Comparison of ENCODE assay signal across 8 mouse cellular contexts in genomic region chr9:113981099-113981880, GRCm38 (mm10). TPM values are rescaled to one million over a fixed set of nuclear protein-coding genes. Genes with fewer than 3 reads are reported as not detected.
DNase-seq lines count a peak whose midpoint lies in the region; ATAC-seq and TF ChIP-seq lines count a peak whose summit lies in the region.

No protein-coding gene starts in this region.

- TF ChIP-seq EP300 in MEL (IDR thresholded peaks at IDR 0.05; ENCODE audit: low read depth in 1 of 2, low read length in 2 of 2), result no peak

- peaks cover 4 to 9% of the 10 kb centered on the region in 2 experiments; a peak in 3 of 4 replicates for H3K4me1 ChIP-seq in MEL (ENCODE audit: control insufficient read depth in 1 of 2, insufficient read depth in 2 of 2, low read length in 2 of 2)
- H3K4me1 ChIP-seq in hindbrain, postnatal 0 days (ENCODE audit: insufficient read depth, low read length), result peaks cover 7% of the 10 kb centered on the region; the same call in 1 of the 2 replicates

- H3K36me3 ChIP-seq in MEL (ENCODE audit: control insufficient read depth in 1 of 2, insufficient read depth in 2 of 2, low read length in 2 of 2), result peaks cover 0 to 2% of the 10 kb centered on the region in 2 experiments; a peak in 1 of 4 replicates
- H3K36me3 ChIP-seq in hindbrain, postnatal 0 days (ENCODE audit: insufficient read depth, low read length), result peaks cover 19% of the 10 kb centered on the region; the same call in 1 of the 2 replicates

- H3K9me3 ChIP-seq in MEL (replicated peaks; ENCODE audit: insufficient read depth, low read length), result no peaks in the 10 kb centered on the region
- no peaks in the 10 kb centered on the region for H3K9me3 ChIP-seq in hindbrain, postnatal 0 days (ENCODE audit: low read length)

- no peak for TF ChIP-seq CTCF in MEL (IDR thresholded peaks at IDR 0.05 in 2 of 3, conservative IDR thresholded peaks at IDR 0.05 in 1 of 3; ENCODE audit: control insufficient read depth in 1 of 3, insufficient read depth in 1 of 3, low read depth in 2 of 3, low read length in 3 of 3, poor library complexity in 1 of 3, severe bottlenecking in 1 of 3)
- no peak for TF ChIP-seq CTCF in hindbrain, postnatal 0 days (IDR thresholded peaks at IDR 0.05; ENCODE audit: low read depth)

- ATAC-seq in hindbrain, postnatal 0 days, result peak; percentile 81

- no peak overlapping the region for H3K27ac ChIP-seq in MEL (ENCODE audit: control insufficient read depth, low read depth, low read length)
- peak overlapping the region; percentile 74 for H3K27ac ChIP-seq in hindbrain, postnatal 0 days

- H3K27me3 ChIP-seq in MEL (ENCODE audit: control insufficient read depth in 1 of 2, insufficient read depth in 2 of 2, low read length in 2 of 2), result no peaks in the 10 kb centered on the region
- H3K27me3 ChIP-seq in hindbrain, postnatal 0 days (ENCODE audit: insufficient read depth, low read length), result no peaks in the 10 kb centered on the region

- DNase-seq in adrenal gland, adult 2 months, result peak; percentile 32
- DNase-seq in adrenal gland, postnatal 25 days, result no peak
- peak; percentile 32 for DNase-seq in MEL (ENCODE audit: low read depth, low spot score)
- DNase-seq in gastrocnemius, postnatal 14 days, result peak; percentile 48
- DNase-seq in hindbrain, postnatal 0 days (ENCODE audit: low spot score), result peak; percentile 71
- peak; percentile 45 for DNase-seq in lung, postnatal 10 days
- no peak for DNase-seq in ovary, postnatal 36 days (ENCODE audit: low spot score)
- no peak for DNase-seq in spleen, adult 18-20 months

- no peak for TF ChIP-seq RAD21 in MEL (IDR thresholded peaks at IDR 0.05; ENCODE audit: low read depth, low read length)

- no peak overlapping the region for H3K9ac ChIP-seq in MEL (ENCODE audit: control insufficient read depth, low read depth, low read length, poor library complexity, severe bottlenecking)
- no peak overlapping the region for H3K9ac ChIP-seq in hindbrain, postnatal 0 days (replicated peaks; ENCODE audit: low read length)

- no peak overlapping the region for H3K4me3 ChIP-seq in MEL (ENCODE audit: control insufficient read depth in 1 of 2, insufficient read depth in 1 of 2, low read depth in 2 of 2, low read length in 2 of 2)
- no peak overlapping the region for H3K4me3 ChIP-seq in hindbrain, postnatal 0 days (ENCODE audit: low read length)

- no peak for TF ChIP-seq POLR2A in MEL (IDR thresholded peaks at IDR 0.05; ENCODE audit: control insufficient read depth in 1 of 2, insufficient read depth in 1 of 2, low read depth in 1 of 2, low read length in 2 of 2, poor library complexity in 1 of 2)

- WGBS in hindbrain, postnatal 0 days, result 13% methylated on average over 16 of the region's 16 CpGs

- intact Hi-C loops in gastrocnemius, postnatal 14 days (cut with DNase I; ENCODE audit: low total_unique reads), result no loop called here

- no peak overlapping the region for H3K4me2 ChIP-seq in hindbrain, postnatal 0 days (ENCODE audit: low read depth, low read length)

- no peaks in the 10 kb centered on the region for H3K79me2 ChIP-seq in MEL (ENCODE audit: control insufficient read depth, insufficient read depth, low read length, poor library complexity)

TF ChIP-seq in MEL, 35 proteins besides CTCF, POLR2A, EP300 and RAD21:
- TF ChIP-seq CHD2 (IDR thresholded peaks at IDR 0.05; ENCODE audit: low read length), result no peak
- no peak for TF ChIP-seq ELF1 (IDR thresholded peaks at IDR 0.05; ENCODE audit: low read depth, low read length)
- no peak for TF ChIP-seq ZKSCAN1 (IDR thresholded peaks at IDR 0.05; ENCODE audit: low read depth, low read length)
- no peak for TF ChIP-seq GATA1 (IDR thresholded peaks at IDR 0.05; ENCODE audit: low read depth, low read length)
- TF ChIP-seq NRF1 (IDR thresholded peaks at IDR 0.05; ENCODE audit: insufficient read depth, low read depth, low read length, poor library complexity, severe bottlenecking), result no peak
- TF ChIP-seq TAL1 (IDR thresholded peaks at IDR 0.05; ENCODE audit: low read length), result no peak
- TF ChIP-seq GABPA (IDR thresholded peaks at IDR 0.05; ENCODE audit: low read depth, low read length), result no peak
- no peak for TF ChIP-seq JUND (IDR thresholded peaks at IDR 0.05; ENCODE audit: low read depth, low read length)
- TF ChIP-seq USF2 (IDR thresholded peaks at IDR 0.05; ENCODE audit: borderline replicate concordance in 1 of 2, insufficient read depth in 1 of 2, low read depth in 1 of 2, low read length in 2 of 2), result no peak
- TF ChIP-seq MEF2A (IDR thresholded peaks at IDR 0.05; ENCODE audit: extremely low read depth, insufficient replicate concordance, low read depth, low read length, poor library complexity, severe bottlenecking), result no peak
- no peak for TF ChIP-seq TBP (IDR thresholded peaks at IDR 0.05; ENCODE audit: low read depth, low read length)
- no peak for TF ChIP-seq USF1 (IDR thresholded peaks at IDR 0.05; ENCODE audit: low read depth, low read length)
- no peak for TF ChIP-seq TCF12 (IDR thresholded peaks at IDR 0.05; ENCODE audit: low read depth, low read length)
- TF ChIP-seq MXI1 (IDR thresholded peaks at IDR 0.05; ENCODE audit: low read depth, low read length), result no peak
- no peak for TF ChIP-seq UBTF (IDR thresholded peaks at IDR 0.05; ENCODE audit: borderline replicate concordance, insufficient read depth, low read depth, low read length)
- no peak for TF ChIP-seq E2F4 (IDR thresholded peaks at IDR 0.05; ENCODE audit: borderline replicate concordance, low read depth, low read length)
- no peak for TF ChIP-seq ETS1 (IDR thresholded peaks at IDR 0.05; ENCODE audit: low read depth, low read length)

RNA-seq across cellular contexts. Expression of gene Ubp1, which starts 50.6 kb away (rescaled TPM):
- 10 to 100 TPM; 42.0 to 74.1 TPM for total RNA-seq in adrenal gland, adult 2 months (2021)
- polyA plus RNA-seq in adrenal gland, adult 2 months (2012; rRNA removed), result 42.2 and 48.0 TPM in 2 replicates
- total RNA-seq in adrenal gland, postnatal 25 days (2021), result 76.9 and 79.6 TPM in 2 replicates
- 45.5 and 46.4 TPM in 2 replicates for total RNA-seq in MEL (2012; rRNA removed)
- 10 to 100 TPM; 60.8 to 95.5 TPM for polyA plus RNA-seq in MEL (2012; ENCODE audit: insufficient read depth in 1 of 2, insufficient read length in 2 of 2, low read depth in 1 of 2, low replicate concordance in 2 of 2, missing spikeins in 1 of 2)
- total RNA-seq in gastrocnemius, postnatal 14 days (2021), result 10 to 100 TPM; 16.0 to 16.2 TPM
- total RNA-seq in hindbrain, postnatal 0 days (2014; rRNA removed), result 50.5 and 59.3 TPM in 2 replicates
- 19.8 and 21.1 TPM in 2 replicates for polyA plus RNA-seq in hindbrain, postnatal 0 days (2015; fragmentation: Nextera tagmentation; extraction: Ambion mirVana)

Comparison
In these comparisons a context has a peak if more than half of its experiments do, and no peak if none do; other contexts are left out.
1. DNase-seq: peak in adrenal gland, adult 2 months (single experiment), MEL (single experiment), gastrocnemius, postnatal 14 days (single experiment), hindbrain, postnatal 0 days (single experiment) and lung, postnatal 10 days (single experiment); none in adrenal gland, postnatal 25 days (single experiment), ovary, postnatal 36 days (single experiment) and spleen, adult 18-20 months (0 of 2).